Mouse (Mus musculus) MEL (cell line): ENCODE data around the gene Siah2.

Source experiments
- CTCF ChIP-seq, 3 experiments: IDR thresholded peaks in 2 of 3; conservative IDR thresholded peaks in 1 of 3; 2 replicates each; pipeline ENCODE4 v1.5.1; 2011 to 2012; ENCODE audit warnings: low read length in 3 of 3, low read depth in 2 of 3, mild to moderate bottlenecking in 2 of 3, improper control_type of control experiment in 1 of 3, inconsistent platforms in 1 of 3, mixed read lengths in 1 of 3, moderate library complexity in 1 of 3; ENCODE audit not compliant: control insufficient read depth in 1 of 3, insufficient read depth in 1 of 3, poor library complexity in 1 of 3, severe bottlenecking in 1 of 3
- E2F4 ChIP-seq: IDR thresholded peaks from 2 replicates; pipeline ENCODE4 v1.6.1; 2011; ENCODE audit warnings: low read depth, low read length, improper control_type of control experiment, borderline replicate concordance
- KAT2A ChIP-seq: conservative IDR thresholded peaks from 2 replicates; pipeline ENCODE4 v1.6.1; 2012; ENCODE audit warnings: low read depth, low read length, improper control_type of control experiment, inconsistent platforms
- MYB ChIP-seq: IDR thresholded peaks from 2 replicates; pipeline ENCODE4 v1.6.1; 2011; ENCODE audit warnings: mild to moderate bottlenecking, low read depth, low read length, improper control_type of control experiment
- POLR2A ChIP-seq, 2 experiments: IDR thresholded peaks; 2 replicates each; pipeline ENCODE4 v1.6.1; 2011 to 2012; ENCODE audit warnings: low read length in 2 of 2, mild to moderate bottlenecking in 2 of 2, control low read depth in 1 of 2, improper control_type of control experiment in 1 of 2, low read depth in 1 of 2, moderate library complexity in 1 of 2; ENCODE audit not compliant: control insufficient read depth in 1 of 2, insufficient read depth in 1 of 2, poor library complexity in 1 of 2
- TAL1 ChIP-seq: IDR thresholded peaks from 2 replicates; pipeline ENCODE4 v1.6.1; 2012; ENCODE audit warnings: mild to moderate bottlenecking, inconsistent platforms, low read length, moderate library complexity, mixed read lengths
- UBTF ChIP-seq: IDR thresholded peaks from 2 replicates; pipeline ENCODE4 v1.6.1; 2012; ENCODE audit warnings: low read depth, mild to moderate bottlenecking, inconsistent platforms, low read length, improper control_type of control experiment, moderate library complexity, borderline replicate concordance; ENCODE audit not compliant: insufficient read depth

GRCm38 (mm10) chr3:58701441-58701840 is 9.2 kb upstream of the Siah2 start:
- TF ChIP-seq CTCF (IDR thresholded peaks at IDR 0.05 in 2 of 3, conservative IDR thresholded peaks at IDR 0.05 in 1 of 3; ENCODE audit: control insufficient read depth in 1 of 3, insufficient read depth in 1 of 3, low read depth in 2 of 3, low read length in 3 of 3, poor library complexity in 1 of 3, severe bottlenecking in 1 of 3), result no peak
- no peak for TF ChIP-seq TAL1
- no peak for TF ChIP-seq E2F4
- no peak for TF ChIP-seq UBTF
- no peak for TF ChIP-seq POLR2A (IDR thresholded peaks at IDR 0.05; ENCODE audit: control insufficient read depth in 1 of 2, insufficient read depth in 1 of 2, low read depth in 1 of 2, low read length in 2 of 2, poor library complexity in 1 of 2)
- TF ChIP-seq MYB, result no peak
- TF ChIP-seq KAT2A, result no peak
